Mouse (Mus musculus): ENCODE measurements around the gene Kcnj4. TPM values are rescaled to one million over a fixed set of nuclear protein-coding genes. Genes with fewer than 3 reads are reported as not detected.

Gene Kcnj4
- polyA plus RNA-seq, 1 experiment: 0.30 TPM

DNA sequence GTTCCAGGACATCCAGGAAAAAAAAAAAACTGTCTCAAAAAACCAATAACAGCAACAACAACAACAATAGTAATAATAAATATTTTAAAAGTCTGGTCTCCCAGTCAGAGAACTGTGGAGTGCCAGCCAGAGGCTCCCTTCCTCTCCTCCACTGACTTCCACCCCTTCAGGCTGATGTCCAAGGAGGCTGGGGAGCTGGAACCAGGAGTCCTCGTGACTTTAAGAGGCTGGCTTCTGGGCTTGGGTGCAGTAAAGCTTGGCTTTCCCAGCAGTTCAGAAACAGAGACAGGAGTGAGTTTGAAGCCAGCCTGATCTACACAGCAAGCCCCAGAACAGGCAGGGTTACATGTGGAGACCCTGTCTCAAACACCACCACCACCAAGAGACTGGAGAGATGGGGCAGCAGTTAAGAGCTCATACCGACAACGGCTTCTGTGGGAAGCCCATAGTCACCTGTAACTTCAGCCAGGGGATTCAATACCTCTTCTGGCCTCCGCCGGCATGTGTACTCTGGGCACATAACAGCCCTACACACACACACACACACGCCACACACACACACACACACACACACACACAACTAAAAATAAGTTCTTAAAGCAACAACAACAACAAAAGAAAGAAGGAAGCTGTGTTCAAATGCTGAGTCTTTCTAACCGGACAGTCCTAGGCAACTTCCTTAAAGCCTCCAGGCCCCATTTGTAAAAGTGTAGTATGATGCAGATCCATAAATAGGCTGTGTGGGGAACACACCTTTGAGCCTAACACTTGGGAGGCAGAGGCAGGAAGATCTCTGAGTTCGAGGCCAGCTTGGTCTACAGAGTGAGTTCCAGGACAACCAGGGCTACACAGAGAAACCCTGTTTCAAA is 59.0 kb downstream of the Kcnj4 start:
- DNase-seq (ENCODE audit: low read depth): no peak
- no peak for TF ChIP-seq CTCF (IDR thresholded peaks at IDR 0.05; ENCODE audit: borderline replicate concordance, extremely low read depth, insufficient read depth, insufficient read length)
- no peak for TF ChIP-seq POLR2A (IDR thresholded peaks at IDR 0.05; ENCODE audit: borderline replicate concordance, extremely low read depth, insufficient read depth, insufficient read length, poor library complexity, severe bottlenecking)

DNA sequence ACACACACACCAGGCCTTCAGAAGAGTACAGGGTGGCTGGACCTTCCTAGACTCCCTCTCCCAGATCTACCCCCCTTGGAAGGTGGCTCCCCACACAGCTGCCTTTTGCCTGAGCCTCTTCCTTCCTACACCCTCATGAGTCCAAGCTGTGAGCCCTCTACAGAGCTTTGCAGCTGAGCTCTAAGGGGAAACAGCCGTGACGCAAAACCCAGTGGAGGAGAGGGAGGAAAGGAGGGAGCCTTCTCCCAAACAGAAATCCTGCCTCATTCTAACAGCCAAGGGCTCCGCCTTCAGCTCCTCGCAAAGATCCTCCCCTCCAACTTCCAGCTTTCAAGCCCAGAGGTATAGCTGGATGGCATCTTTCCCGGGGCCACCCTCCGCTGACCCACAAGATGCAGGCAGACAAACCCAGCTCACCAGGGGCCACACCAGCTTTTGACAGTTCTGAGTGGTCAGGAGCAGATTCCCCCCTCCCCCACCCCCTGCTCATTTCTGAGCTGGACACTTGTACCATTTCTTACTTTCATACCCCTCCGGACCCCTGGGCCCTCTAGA is 61.1 kb downstream of the Kcnj4 start:
- TF ChIP-seq POLR2A (IDR thresholded peaks at IDR 0.05; ENCODE audit: borderline replicate concordance, extremely low read depth, insufficient read depth, insufficient read length, poor library complexity, severe bottlenecking) (no peak), CTCF (IDR thresholded peaks at IDR 0.05; ENCODE audit: borderline replicate concordance, extremely low read depth, insufficient read depth, insufficient read length) (no peak)
- DNase-seq (ENCODE audit: low read depth): no peak

GRCm38 (mm10) chr15:79442961-79443518 is 62.0 kb downstream of the Kcnj4 start:
- no peak for DNase-seq (ENCODE audit: low read depth)
- TF ChIP-seq POLR2A (IDR thresholded peaks at IDR 0.05; ENCODE audit: borderline replicate concordance, extremely low read depth, insufficient read depth, insufficient read length, poor library complexity, severe bottlenecking) (no peak), CTCF (IDR thresholded peaks at IDR 0.05; ENCODE audit: borderline replicate concordance, extremely low read depth, insufficient read depth, insufficient read length) (no peak)

DNA sequence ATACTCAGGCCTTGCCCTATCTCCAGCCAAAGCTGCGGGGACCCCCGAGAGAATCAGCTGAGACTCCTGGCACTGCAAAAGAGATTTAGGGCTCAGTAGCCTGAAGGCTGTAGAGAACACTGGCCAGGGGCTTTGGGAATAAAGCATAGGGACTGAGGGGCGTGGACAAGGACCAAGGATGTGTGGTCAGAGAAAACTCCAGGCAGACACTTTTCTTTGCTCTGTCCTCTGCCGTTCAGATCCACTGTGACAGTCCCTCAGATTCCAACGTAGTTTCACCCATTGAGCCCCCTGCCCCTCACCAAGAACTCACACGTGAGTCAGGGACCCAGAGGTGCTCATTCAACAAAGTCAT is 62.8 kb downstream of the Kcnj4 start:
- no peak for DNase-seq (ENCODE audit: low read depth)
- TF ChIP-seq POLR2A (IDR thresholded peaks at IDR 0.05; ENCODE audit: borderline replicate concordance, extremely low read depth, insufficient read depth, insufficient read length, poor library complexity, severe bottlenecking) (no peak), CTCF (IDR thresholded peaks at IDR 0.05; ENCODE audit: borderline replicate concordance, extremely low read depth, insufficient read depth, insufficient read length) (no peak)

DNA sequence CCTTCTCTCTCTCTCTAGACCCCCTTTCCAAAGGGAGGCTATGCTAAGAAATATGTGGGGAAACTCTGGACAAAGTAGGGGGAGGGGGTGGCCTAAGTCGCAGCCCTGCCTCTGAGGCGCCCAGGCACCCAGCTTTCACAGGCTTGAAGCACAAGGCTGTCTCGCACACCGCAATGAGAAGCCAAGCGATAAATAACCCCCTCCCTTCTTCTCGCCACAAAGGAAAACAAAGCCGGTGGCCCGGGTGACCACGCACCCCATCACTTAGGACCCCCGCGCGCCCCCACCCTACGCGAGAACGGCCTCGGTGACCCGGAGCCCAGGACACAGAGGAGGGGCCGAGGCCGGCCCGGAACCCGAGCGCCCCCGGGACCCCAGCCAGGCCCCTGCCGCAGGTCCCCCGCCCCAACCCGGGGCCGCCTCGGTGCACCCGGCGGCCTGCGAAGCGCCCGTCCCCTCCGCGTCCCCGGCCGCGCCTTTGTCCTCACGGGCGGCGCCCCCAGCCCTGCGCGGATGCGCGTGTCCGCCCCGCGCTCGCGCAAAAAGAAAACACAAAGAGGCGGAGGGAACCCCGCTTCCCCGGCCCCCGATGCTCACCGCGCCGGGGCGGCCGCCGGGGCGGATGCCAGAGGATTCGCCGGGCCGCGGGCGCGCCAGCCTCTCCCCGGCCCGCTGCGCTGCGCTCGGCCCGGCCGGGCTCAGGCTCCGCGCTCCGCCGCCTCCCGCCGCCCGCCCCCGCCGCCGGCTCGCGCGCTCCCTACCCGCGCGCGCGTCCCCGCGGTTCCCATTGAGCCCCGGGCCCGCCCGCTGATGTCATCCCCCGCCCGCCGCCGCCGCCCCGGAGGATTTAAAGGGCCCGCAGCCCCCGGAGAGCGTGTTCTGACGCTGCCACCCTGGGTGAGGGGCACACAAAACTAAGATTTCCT is 63.4 kb downstream of the Kcnj4 start:
- TF ChIP-seq CTCF (IDR thresholded peaks at IDR 0.05; ENCODE audit: borderline replicate concordance, extremely low read depth, insufficient read depth, insufficient read length): no peak
- peak; percentile 78 for TF ChIP-seq POLR2A (IDR thresholded peaks at IDR 0.05; ENCODE audit: borderline replicate concordance, extremely low read depth, insufficient read depth, insufficient read length, poor library complexity, severe bottlenecking)
- peak; percentile 89 for DNase-seq (ENCODE audit: low read depth)

GRCm38 (mm10) chr15:79440651-79441330 is 64.2 kb downstream of the Kcnj4 start:
- TF ChIP-seq POLR2A (IDR thresholded peaks at IDR 0.05; ENCODE audit: borderline replicate concordance, extremely low read depth, insufficient read depth, insufficient read length, poor library complexity, severe bottlenecking) (no peak), CTCF (IDR thresholded peaks at IDR 0.05; ENCODE audit: borderline replicate concordance, extremely low read depth, insufficient read depth, insufficient read length) (no peak)
- DNase-seq (ENCODE audit: low read depth): no peak

- TF ChIP-seq POLR2A (IDR thresholded peaks at IDR 0.05; ENCODE audit: borderline replicate concordance, extremely low read depth, insufficient read depth, insufficient read length, poor library complexity, severe bottlenecking): no peak
- no peak for TF ChIP-seq CTCF (IDR thresholded peaks at IDR 0.05; ENCODE audit: borderline replicate concordance, extremely low read depth, insufficient read depth, insufficient read length)
- peak; percentile 62 for DNase-seq (ENCODE audit: low read depth)
These were observed 64.8 kb downstream of the Kcnj4 start for GRCm38 (mm10) chr15:79440223-79440622.

GRCm38 (mm10) chr15:79439386-79439785 is 65.7 kb downstream of the Kcnj4 start:
- no peak for TF ChIP-seq POLR2A (IDR thresholded peaks at IDR 0.05; ENCODE audit: borderline replicate concordance, extremely low read depth, insufficient read depth, insufficient read length, poor library complexity, severe bottlenecking)
- no peak for TF ChIP-seq CTCF (IDR thresholded peaks at IDR 0.05; ENCODE audit: borderline replicate concordance, extremely low read depth, insufficient read depth, insufficient read length)
- no peak for DNase-seq (ENCODE audit: low read depth)

- TF ChIP-seq CTCF (IDR thresholded peaks at IDR 0.05; ENCODE audit: borderline replicate concordance, extremely low read depth, insufficient read depth, insufficient read length): no peak
- no peak for TF ChIP-seq POLR2A (IDR thresholded peaks at IDR 0.05; ENCODE audit: borderline replicate concordance, extremely low read depth, insufficient read depth, insufficient read length, poor library complexity, severe bottlenecking)
- DNase-seq (ENCODE audit: low read depth): no peak
These were observed 66.2 kb downstream of the Kcnj4 start for GRCm38 (mm10) chr15:79438816-79439215.

DNA sequence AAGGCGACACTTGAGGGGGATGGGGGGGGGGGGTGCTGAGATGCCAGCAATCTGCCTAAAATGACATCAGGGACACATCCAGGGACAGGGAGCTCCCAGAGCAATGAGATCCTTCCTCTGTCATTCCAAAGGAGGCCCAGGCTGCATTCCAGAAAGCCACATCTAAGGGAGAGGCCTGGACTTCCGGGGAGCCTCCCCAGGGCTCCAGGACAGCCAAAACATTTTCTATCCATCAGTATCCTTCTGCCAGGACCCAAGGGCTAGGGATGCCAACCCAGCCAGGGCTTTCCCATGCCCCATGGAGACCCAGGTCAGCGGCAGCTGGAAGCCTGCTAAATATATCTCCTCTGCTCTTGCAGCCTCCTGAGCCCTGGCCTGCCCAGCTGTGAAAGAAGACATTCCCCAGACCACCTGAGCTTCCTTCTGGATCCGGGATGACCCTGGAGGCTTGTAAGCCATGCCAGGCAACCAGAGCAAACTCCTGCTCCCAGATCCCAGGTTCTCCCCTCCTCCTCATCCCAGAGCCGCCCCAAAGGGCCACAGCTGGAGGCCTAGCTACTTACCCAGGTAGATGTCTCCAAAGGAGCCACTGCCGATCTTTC is 66.7 kb downstream of the Kcnj4 start:
- no peak for TF ChIP-seq POLR2A (IDR thresholded peaks at IDR 0.05; ENCODE audit: borderline replicate concordance, extremely low read depth, insufficient read depth, insufficient read length, poor library complexity, severe bottlenecking)
- no peak for TF ChIP-seq CTCF (IDR thresholded peaks at IDR 0.05; ENCODE audit: borderline replicate concordance, extremely low read depth, insufficient read depth, insufficient read length)
- no peak for DNase-seq (ENCODE audit: low read depth)
